Comparison of ENCODE assay signal across 14 mouse cellular contexts in the genomic region with DNA sequence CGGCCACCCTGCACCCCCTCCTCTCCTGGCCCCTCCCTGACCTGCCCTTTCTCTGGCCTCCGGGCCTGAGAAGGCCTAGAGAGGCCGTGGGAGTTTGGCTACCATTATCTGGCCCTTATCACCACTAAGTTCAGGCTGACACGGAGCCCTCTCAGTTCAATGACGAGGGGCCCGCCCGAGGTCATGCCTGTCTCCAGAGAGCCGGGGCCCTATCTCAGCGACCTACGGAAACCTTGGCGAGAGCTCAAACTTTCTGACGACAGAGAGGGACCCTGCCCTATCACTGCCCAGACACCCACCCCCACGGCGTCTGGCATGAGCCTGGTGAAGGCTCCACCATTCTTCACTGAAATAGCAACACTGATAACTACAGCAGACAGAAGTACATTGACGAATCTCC. TPM values are rescaled to one million over a fixed set of nuclear protein-coding genes. Genes with fewer than 3 reads are reported as not detected.
DNase-seq lines count a peak whose midpoint lies in the region; ATAC-seq and TF ChIP-seq lines count a peak whose summit lies in the region.
"Had no signal": no experiment of that assay in that cellular context is flagged by ENCODE, and none has a peak within 500 bp of the region (broad histone marks: within the 10 kb centered on the region; RNA-seq: fewer than 3 reads in every experiment).

No protein-coding gene starts in this region.

- no peak overlapping the region for H3K27ac ChIP-seq in intestine, embryonic 14.5 days (ENCODE audit: low read depth)
- no peak overlapping the region for H3K27ac ChIP-seq in intestine, postnatal 0 days (ENCODE audit: low read depth, low read length)
- peak overlapping the region; percentile 91 for H3K27ac ChIP-seq in heart, embryonic 10.5 days
- no peak overlapping the region for H3K27ac ChIP-seq in intestine, embryonic 16.5 days (ENCODE audit: low read length)
- H3K27ac ChIP-seq in stomach, embryonic 15.5 days = no peak overlapping the region
- no peak overlapping the region for H3K27ac ChIP-seq in lung, postnatal 0 days (ENCODE audit: low read length)
- H3K27ac ChIP-seq: macrophage had no signal

- no peaks in the 10 kb centered on the region for H3K36me3 ChIP-seq in intestine, embryonic 14.5 days (ENCODE audit: control insufficient read depth, insufficient read depth, low read length)
- no peaks in the 10 kb centered on the region for H3K36me3 ChIP-seq in intestine, postnatal 0 days (ENCODE audit: control insufficient read depth, insufficient read depth)
- no peaks in the 10 kb centered on the region for H3K36me3 ChIP-seq in heart, embryonic 10.5 days
- H3K36me3 ChIP-seq in intestine, embryonic 16.5 days (ENCODE audit: control insufficient read depth, insufficient read depth, low read length) = no peaks in the 10 kb centered on the region
- H3K36me3 ChIP-seq in stomach, embryonic 15.5 days = no peaks in the 10 kb centered on the region
- H3K36me3 ChIP-seq in lung, postnatal 0 days (ENCODE audit: insufficient read depth, low read length) = no peaks in the 10 kb centered on the region

- WGBS in intestine, embryonic 14.5 days = 40% methylated on average over 15 of the region's 15 CpGs
- 25% methylated on average over 15 of the region's 15 CpGs for WGBS in intestine, postnatal 0 days
- WGBS in heart, embryonic 10.5 days = 6% methylated on average over 15 of the region's 15 CpGs
- 41% methylated on average over 15 of the region's 15 CpGs for WGBS in intestine, embryonic 16.5 days
- 27% methylated on average over 15 of the region's 15 CpGs for WGBS in stomach, embryonic 15.5 days
- WGBS in lung, postnatal 0 days = 16% methylated on average over 15 of the region's 15 CpGs

- no peak for TF ChIP-seq CTCF in intestine, postnatal 0 days (IDR thresholded peaks at IDR 0.05; ENCODE audit: low read depth)
- no peak for TF ChIP-seq CTCF in lung, postnatal 0 days (IDR thresholded peaks at IDR 0.05)

- TF ChIP-seq EP300 in lung, postnatal 0 days (IDR thresholded peaks at IDR 0.05) = no peak

- no peak for DNase-seq in intestine, embryonic 14.5 days (ENCODE audit: low spot score)
- DNase-seq in heart, embryonic 10.5 days (ENCODE audit: low spot score) = peak; percentile 97
- no peak for DNase-seq in MN1 (ENCODE audit: low spot score)
- no peak for DNase-seq in lung, postnatal 0 days (ENCODE audit: low spot score)
- no peak for DNase-seq in frontal cortex, postnatal 10 days (ENCODE audit: low spot score in 2 of 2)
- DNase-seq: cerebellum, postnatal 10 days; gastrocnemius, postnatal 14 days; right cerebral cortex, postnatal 25 days had no signal

- H3K4me1 ChIP-seq in intestine, embryonic 14.5 days (replicated peaks; ENCODE audit: control insufficient read depth, insufficient read depth, low read length) = no peaks in the 10 kb centered on the region
- 0 out of 2 replicates have a peak, but pooled peaks cover 4% of the 10 kb centered on the region for H3K4me1 ChIP-seq in intestine, postnatal 0 days (replicated peaks; ENCODE audit: control insufficient read depth, insufficient read depth, low read length)
- H3K4me1 ChIP-seq in heart, embryonic 10.5 days = peaks cover 76% of the 10 kb centered on the region
- H3K4me1 ChIP-seq in intestine, embryonic 16.5 days (ENCODE audit: control insufficient read depth, insufficient read depth, low read length) = peaks cover 4% of the 10 kb centered on the region
- H3K4me1 ChIP-seq in stomach, embryonic 15.5 days = no peaks in the 10 kb centered on the region
- no peaks in the 10 kb centered on the region for H3K4me1 ChIP-seq in lung, postnatal 0 days (ENCODE audit: insufficient read depth, low read depth, low read length)

- no peak overlapping the region for H3K4me3 ChIP-seq in intestine, embryonic 14.5 days (ENCODE audit: low read depth, low read length)
- no peak overlapping the region for H3K4me3 ChIP-seq in intestine, postnatal 0 days (ENCODE audit: low read depth, low read length)
- peak overlapping the region; percentile 34 for H3K4me3 ChIP-seq in heart, embryonic 10.5 days
- H3K4me3 ChIP-seq in intestine, embryonic 16.5 days (ENCODE audit: low read length) = no peak overlapping the region
- no peak overlapping the region for H3K4me3 ChIP-seq in stomach, embryonic 15.5 days (replicated peaks)
- no peak overlapping the region for H3K4me3 ChIP-seq in lung, postnatal 0 days (ENCODE audit: low read depth, low read length)

- ATAC-seq in intestine, embryonic 14.5 days (replicated peaks; ENCODE audit: low FRiP score, low TSS enrichment, low read depth) = 0 out of 2 replicates have a peak, but pooled peaks have one; percentile 32
- no peak for ATAC-seq in intestine, postnatal 0 days
- peak; percentile 75 for ATAC-seq in intestine, embryonic 16.5 days
- peak; percentile 72 for ATAC-seq in stomach, embryonic 15.5 days (ENCODE audit: insufficient read depth, low FRiP score, low read depth)
- ATAC-seq in lung, postnatal 0 days = no peak
- ATAC-seq: CD4-positive, CD25-positive, alpha-beta regulatory T cell, adult 4 months had no signal

- H3K9me3 ChIP-seq in intestine, embryonic 14.5 days (ENCODE audit: control insufficient read depth, low read length) = no peaks in the 10 kb centered on the region
- no peaks in the 10 kb centered on the region for H3K9me3 ChIP-seq in intestine, postnatal 0 days (ENCODE audit: control insufficient read depth)
- no peaks in the 10 kb centered on the region for H3K9me3 ChIP-seq in heart, embryonic 10.5 days
- no peaks in the 10 kb centered on the region for H3K9me3 ChIP-seq in intestine, embryonic 16.5 days (ENCODE audit: control insufficient read depth, low read length)
- H3K9me3 ChIP-seq in stomach, embryonic 15.5 days = no peaks in the 10 kb centered on the region
- no peaks in the 10 kb centered on the region for H3K9me3 ChIP-seq in lung, postnatal 0 days (ENCODE audit: low read length)

- no peak overlapping the region for H3K4me2 ChIP-seq in intestine, embryonic 14.5 days (ENCODE audit: low read length)
- H3K4me2 ChIP-seq in intestine, postnatal 0 days (replicated peaks; ENCODE audit: low read depth) = no peak overlapping the region
- H3K4me2 ChIP-seq in intestine, embryonic 16.5 days (ENCODE audit: low read depth, low read length) = no peak overlapping the region
- no peak overlapping the region for H3K4me2 ChIP-seq in stomach, embryonic 15.5 days
- no peak overlapping the region for H3K4me2 ChIP-seq in lung, postnatal 0 days (replicated peaks; ENCODE audit: low read depth, low read length)

- H3K27me3 ChIP-seq in intestine, embryonic 14.5 days (replicated peaks; ENCODE audit: control insufficient read depth, insufficient read depth, low read length) = no peaks in the 10 kb centered on the region
- H3K27me3 ChIP-seq in intestine, postnatal 0 days (replicated peaks; ENCODE audit: control insufficient read depth, insufficient read depth, low read length) = no peaks in the 10 kb centered on the region
- H3K27me3 ChIP-seq in heart, embryonic 10.5 days (ENCODE audit: insufficient read depth, poor library complexity, severe bottlenecking) = no peaks in the 10 kb centered on the region
- no peaks in the 10 kb centered on the region for H3K27me3 ChIP-seq in intestine, embryonic 16.5 days (replicated peaks; ENCODE audit: control insufficient read depth, insufficient read depth, low read length)
- no peaks in the 10 kb centered on the region for H3K27me3 ChIP-seq in stomach, embryonic 15.5 days (replicated peaks)
- no peaks in the 10 kb centered on the region for H3K27me3 ChIP-seq in lung, postnatal 0 days (replicated peaks; ENCODE audit: insufficient read depth, low read length)

- no peak overlapping the region for H3K9ac ChIP-seq in intestine, embryonic 14.5 days (ENCODE audit: low read length)
- H3K9ac ChIP-seq in intestine, postnatal 0 days (ENCODE audit: low read depth, low read length) = no peak overlapping the region
- no peak overlapping the region for H3K9ac ChIP-seq in intestine, embryonic 16.5 days (ENCODE audit: low read depth, low read length)
- H3K9ac ChIP-seq in stomach, embryonic 15.5 days = no peak overlapping the region
- no peak overlapping the region for H3K9ac ChIP-seq in lung, postnatal 0 days (replicated peaks; ENCODE audit: low read depth)

RNA-seq across cellular contexts. Expression of a gene that starts 17.9 kb away (rescaled TPM):
- not detected in 2 replicates for polyA plus RNA-seq in intestine, embryonic 14.5 days (2014; fragmentation: Nextera tagmentation; extraction: Ambion mirVana)
- polyA plus RNA-seq in intestine, postnatal 0 days (2015; fragmentation: Nextera tagmentation; extraction: Ambion mirVana) = not detected in 2 replicates
- polyA plus RNA-seq in heart, embryonic 10.5 days (2016; fragmentation: Nextera tagmentation; extraction: Ambion mirVana) = not detected in 2 replicates
- not detected in 2 replicates for polyA plus RNA-seq in intestine, embryonic 16.5 days (2015; fragmentation: Nextera tagmentation; extraction: Ambion mirVana)
- polyA plus RNA-seq in stomach, embryonic 15.5 days (2015; fragmentation: Nextera tagmentation; extraction: Ambion mirVana) = not detected in 2 replicates
- polyA plus RNA-seq in lung, postnatal 0 days (2015; fragmentation: Nextera tagmentation; extraction: Ambion mirVana) = not detected in 2 replicates
- polyA plus RNA-seq: CD4-positive, CD25-positive, alpha-beta regulatory T cell, adult 4 months; kidney, embryonic 16.5 days; macrophage had no signal

RNA-seq across cellular contexts. Expression of a gene that starts 20.9 kb away (rescaled TPM):
- 0.37 and 0.89 TPM in 2 replicates for polyA plus RNA-seq in intestine, embryonic 14.5 days (2014; fragmentation: Nextera tagmentation; extraction: Ambion mirVana)
- 0.39 TPM in 1 of 2 replicates, not detected in the other for polyA plus RNA-seq in intestine, postnatal 0 days (2015; fragmentation: Nextera tagmentation; extraction: Ambion mirVana)
- 3.7 and 5.8 TPM in 2 replicates for polyA plus RNA-seq in heart, embryonic 10.5 days (2016; fragmentation: Nextera tagmentation; extraction: Ambion mirVana)
- 0.17 and 0.18 TPM in 2 replicates for polyA plus RNA-seq in intestine, embryonic 16.5 days (2015; fragmentation: Nextera tagmentation; extraction: Ambion mirVana)
- 0.17 TPM in 1 of 2 replicates, not detected in the other for polyA plus RNA-seq in stomach, embryonic 15.5 days (2015; fragmentation: Nextera tagmentation; extraction: Ambion mirVana)
- polyA plus RNA-seq in lung, postnatal 0 days (2015; fragmentation: Nextera tagmentation; extraction: Ambion mirVana) = not detected in 2 replicates
- polyA plus RNA-seq: CD4-positive, CD25-positive, alpha-beta regulatory T cell, adult 4 months; macrophage had no signal

RNA-seq across cellular contexts. Expression of a gene that starts 56.1 kb away (rescaled TPM):
- not detected in 2 replicates for polyA plus RNA-seq in intestine, embryonic 14.5 days (2014; fragmentation: Nextera tagmentation; extraction: Ambion mirVana)
- polyA plus RNA-seq in intestine, postnatal 0 days (2015; fragmentation: Nextera tagmentation; extraction: Ambion mirVana) = not detected in 2 replicates
- polyA plus RNA-seq in heart, embryonic 10.5 days (2016; fragmentation: Nextera tagmentation; extraction: Ambion mirVana) = not detected in 2 replicates
- polyA plus RNA-seq in intestine, embryonic 16.5 days (2015; fragmentation: Nextera tagmentation; extraction: Ambion mirVana) = not detected in 2 replicates
- not detected in 2 replicates for polyA plus RNA-seq in stomach, embryonic 15.5 days (2015; fragmentation: Nextera tagmentation; extraction: Ambion mirVana)
- polyA plus RNA-seq in lung, postnatal 0 days (2015; fragmentation: Nextera tagmentation; extraction: Ambion mirVana) = not detected in 2 replicates
- polyA plus RNA-seq: CD4-positive, CD25-positive, alpha-beta regulatory T cell, adult 4 months; kidney, embryonic 16.5 days; macrophage had no signal

Comparison
In these comparisons a context has a peak if more than half of its experiments do, and no peak if none do; other contexts are left out.
1. ATAC-seq: peak in intestine, embryonic 14.5 days (single experiment), intestine, embryonic 16.5 days (single experiment) and stomach, embryonic 15.5 days (single experiment); none in intestine, postnatal 0 days (single experiment) and lung, postnatal 0 days (single experiment).